Mouse (Mus musculus) cerebellum, adult 18-20 months (tissue): Measurements from ENCODE around the gene 4933427I04Rik.

ENCODE experiments used
- DNase-seq, 2 experiments: peaks; one replicate each; pipeline ENCODE4 v3.0.0; 2021

4933427I04Rik gene

DNA sequence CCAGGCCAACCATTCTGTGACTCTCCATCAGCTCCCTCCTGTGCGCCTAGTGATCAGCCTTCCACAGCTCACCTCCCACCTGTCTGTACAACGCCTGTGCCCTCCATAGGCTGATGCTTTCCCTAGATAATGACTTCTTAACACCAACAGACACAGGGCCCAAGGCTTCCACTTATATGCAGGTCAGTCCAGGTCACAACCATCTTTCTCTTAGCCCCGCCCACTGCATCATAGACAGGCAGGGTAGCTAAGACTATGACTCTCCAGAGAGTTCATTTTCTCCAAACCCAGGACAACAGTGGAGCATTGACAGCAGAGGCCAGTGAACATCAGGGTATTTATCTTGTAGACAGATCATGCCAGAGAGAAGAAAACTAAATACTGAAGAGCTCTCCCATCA, at the start of gene 4933427I04Rik:
Gene 4933427I04Rik, plus strand, starts transcription at position 301 of the 400 bp plus-strand sequence.
- no peak for DNase-seq

GRCm38 (mm10) chr4:123810475-123811295, 48.8 kb upstream of the 4933427I04Rik start:
- no peak for DNase-seq

DNA sequence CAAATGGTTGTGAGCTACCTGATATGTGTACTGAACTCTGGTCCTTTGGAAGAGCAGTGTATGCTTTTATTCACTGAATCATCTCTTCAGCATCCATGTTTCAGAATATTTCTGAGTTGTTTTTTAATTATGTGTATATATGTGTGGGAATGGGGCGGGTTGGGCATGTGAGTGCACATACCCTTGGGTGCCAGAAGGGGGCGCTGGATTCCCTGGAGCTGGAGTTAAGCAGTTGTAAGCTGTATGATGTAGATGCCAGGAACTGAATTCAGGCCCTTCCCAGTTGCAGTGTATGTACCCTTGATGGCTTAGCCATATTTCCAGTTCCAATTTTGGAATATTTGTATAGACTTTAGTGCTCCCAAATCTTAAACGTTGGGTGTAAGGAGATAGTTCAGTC, 47.0 kb upstream of the 4933427I04Rik start:
- DNase-seq: no peak

DNA sequence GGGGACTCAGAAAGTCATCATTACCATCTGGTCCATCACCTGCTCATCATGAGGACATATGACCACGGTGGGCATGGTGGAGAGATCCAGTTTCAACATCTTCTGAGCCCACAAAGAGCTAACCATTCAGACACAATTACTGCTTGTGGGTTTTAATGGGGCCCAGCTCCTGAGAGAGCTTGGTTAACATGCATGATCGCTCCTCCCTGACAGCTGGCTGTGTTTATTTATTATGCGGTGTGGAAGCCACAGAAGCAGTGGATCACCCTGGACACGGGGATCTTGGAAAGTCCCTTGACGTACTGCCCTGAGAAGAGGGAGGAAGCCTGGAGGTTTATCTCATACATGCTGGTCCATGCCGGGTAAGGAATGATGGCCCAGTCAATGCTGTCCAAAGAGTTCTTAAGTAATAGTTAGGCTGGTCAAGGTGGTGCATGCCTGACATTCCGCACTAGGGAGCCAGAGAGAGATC, 45.4 kb upstream of the 4933427I04Rik start:
- no peak for DNase-seq

DNA sequence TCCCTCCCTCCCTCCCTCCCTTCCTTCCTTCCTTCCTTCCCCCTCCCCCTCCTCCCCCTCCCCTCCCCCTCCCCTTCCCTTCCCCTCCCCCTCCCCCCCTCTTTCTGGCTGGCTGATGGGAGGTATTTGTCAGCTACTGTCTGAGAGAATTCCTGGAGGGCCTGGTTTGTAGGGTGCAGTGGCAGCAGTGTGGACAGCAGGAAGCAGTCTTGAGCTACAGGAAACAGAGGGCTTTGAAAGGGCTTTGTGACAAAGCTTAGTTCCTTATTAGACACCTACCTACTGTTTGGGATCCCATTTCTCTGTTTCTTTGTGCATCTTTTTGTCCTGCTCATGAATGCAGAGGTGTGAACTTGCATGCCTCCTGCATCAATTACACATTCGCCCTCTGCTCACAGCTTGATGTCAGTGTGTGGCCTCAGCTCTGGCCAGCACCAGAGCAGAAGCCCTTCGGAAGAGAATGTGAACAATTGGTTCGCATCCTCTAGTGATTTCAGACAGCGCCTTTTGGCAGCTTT, 40.3 kb upstream of the 4933427I04Rik start:
- no peak for DNase-seq

DNA sequence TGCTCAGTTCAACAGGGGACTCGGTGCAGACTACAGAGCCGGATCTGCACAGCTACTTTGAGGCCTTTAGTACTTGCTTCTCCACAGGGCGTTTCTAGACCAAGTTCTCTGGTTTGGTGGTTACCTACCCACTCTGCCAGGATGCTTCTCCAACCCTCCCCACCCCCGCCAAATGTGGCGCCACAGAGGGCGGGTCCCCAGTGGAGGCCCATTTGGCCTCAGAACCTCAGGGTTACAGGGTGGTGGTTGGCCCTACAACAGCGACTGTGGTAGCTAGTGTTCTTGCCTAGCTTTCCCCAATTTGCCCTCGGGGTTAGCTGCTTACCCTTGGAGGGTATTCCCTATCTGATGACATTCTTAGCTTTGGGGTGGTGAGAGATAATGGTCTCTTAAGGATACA, 17.4 kb upstream of the 4933427I04Rik start:
- no peak for DNase-seq

DNA sequence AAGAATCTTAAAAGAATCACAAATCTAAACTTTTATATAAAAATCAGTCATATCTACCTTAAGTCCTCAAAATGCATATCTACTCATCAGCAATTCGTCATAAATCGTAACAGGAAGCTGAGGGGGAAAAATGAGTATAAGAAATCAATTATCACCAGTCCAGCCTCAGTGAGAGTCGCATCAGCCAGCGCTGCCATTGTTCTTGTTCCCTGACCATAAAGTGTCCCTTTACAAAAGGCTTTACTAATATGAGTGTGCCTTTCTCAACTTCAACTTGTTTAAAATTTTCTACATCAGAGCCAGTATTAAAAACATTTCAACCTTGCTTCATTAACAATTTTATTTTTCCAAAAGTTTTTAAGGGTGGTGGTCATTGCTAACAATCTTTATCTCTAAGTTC, 2.6 kb upstream of the 4933427I04Rik start:
- DNase-seq: no peak

DNA sequence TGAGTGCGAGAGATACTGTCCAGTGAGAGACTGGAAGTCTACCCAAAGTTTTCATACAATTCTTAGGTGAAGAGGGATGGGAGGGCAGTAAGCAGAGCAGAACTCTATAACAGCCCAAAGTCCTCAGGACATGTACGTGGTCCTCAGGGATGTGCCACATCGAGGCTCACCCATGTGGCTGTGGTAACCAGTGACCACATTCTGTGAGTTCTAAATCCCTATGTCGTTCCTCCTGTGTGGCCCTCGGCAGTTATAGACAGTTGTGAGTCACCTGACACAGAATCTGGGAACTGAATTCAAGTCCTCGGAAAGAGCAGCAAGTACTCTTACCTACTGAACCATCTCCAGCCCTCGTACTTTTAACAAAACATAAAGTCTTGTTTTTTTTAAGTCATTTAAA, 1.4 kb upstream of the 4933427I04Rik start:
- DNase-seq: no peak

DNA sequence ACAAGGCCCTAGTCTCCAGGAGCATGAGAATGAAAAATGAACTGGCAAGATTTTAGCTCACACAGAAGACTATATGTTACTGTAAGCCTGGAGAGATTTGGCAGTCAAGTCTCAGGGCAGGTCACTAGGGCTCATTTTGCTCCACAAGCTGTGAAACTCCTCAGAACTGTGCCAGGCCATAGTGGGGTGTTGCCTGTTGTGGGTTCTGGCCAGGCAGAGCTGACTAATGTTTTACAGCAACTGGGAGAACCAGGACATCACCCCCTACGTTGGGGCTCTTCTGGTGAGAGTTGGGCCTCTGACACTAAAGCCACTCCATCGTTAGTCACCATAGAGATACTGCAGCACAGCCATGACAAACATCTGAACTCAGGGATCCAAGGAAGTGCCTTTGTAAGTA, 324 bp downstream of the 4933427I04Rik start:
- DNase-seq: no peak

- no peak for DNase-seq
Measured at GRCm38 (mm10) chr4:123860621-123861020, 1.1 kb downstream of the 4933427I04Rik start.

- no peak for DNase-seq
Measured at GRCm38 (mm10) chr4:123893726-123894125, 34.2 kb downstream of the 4933427I04Rik start.

GRCm38 (mm10) chr4:123894295-123894694, 34.8 kb downstream of the 4933427I04Rik start:
- DNase-seq: no peak

GRCm38 (mm10) chr4:123898696-123899095, 39.2 kb downstream of the 4933427I04Rik start:
- peak; percentile 57 to 66 for DNase-seq

DNA sequence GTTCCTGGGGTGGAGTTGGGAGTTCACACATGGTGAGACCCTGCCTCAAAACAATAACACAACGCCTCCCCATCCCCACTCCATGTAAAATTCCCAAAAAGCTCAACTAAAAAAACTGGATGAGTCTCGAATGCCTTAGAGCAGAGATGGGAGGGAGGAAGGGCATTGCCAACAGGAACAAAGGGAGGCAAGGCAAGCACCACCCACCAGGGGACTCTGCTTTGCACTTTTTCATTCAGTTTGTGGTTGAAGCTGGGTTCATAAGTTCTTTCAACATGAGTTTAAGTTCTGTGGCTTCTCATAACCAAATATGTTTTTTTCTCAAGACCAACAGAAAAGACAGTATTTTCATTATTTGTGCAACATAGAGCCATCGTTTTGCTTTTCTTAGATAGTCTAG, 44.0 kb downstream of the 4933427I04Rik start:
- DNase-seq: no peak

DNA sequence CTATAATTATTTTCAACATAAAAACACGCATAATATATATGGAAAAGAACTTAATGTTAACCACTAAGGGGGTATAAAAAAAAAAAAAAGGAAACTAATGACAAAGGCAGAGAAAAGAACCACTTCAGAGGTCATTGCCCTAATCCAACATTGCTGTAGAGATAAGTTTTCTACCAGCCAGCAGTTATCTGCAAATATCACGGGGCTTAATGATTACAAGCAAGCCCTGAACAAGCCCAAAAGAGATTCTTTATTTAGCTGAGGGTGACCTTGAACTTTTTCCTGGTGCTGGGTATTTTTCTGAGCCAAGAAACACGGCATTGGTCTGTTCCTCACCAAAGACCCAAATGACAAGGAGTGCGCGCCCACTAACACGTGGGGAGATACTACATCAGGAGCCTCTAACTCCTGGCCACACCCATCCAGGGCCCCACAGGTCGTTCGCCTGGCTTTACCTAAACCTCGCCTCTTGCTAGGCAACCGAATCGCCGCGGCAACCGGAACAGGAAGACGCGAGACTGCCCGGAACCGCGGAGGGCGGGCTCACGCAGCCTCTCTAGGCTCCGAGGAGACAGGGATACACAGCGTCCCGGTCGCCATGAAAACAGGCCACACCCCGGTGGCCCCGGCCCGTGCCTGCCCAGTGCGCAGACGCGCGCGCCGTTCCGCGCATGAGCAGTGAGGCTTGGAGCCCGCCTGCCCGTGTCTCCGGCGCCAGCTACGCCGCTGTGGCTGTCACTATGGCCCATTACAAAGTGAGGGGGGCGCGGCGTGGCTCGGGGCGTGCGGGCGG, 45.0 kb downstream of the 4933427I04Rik start, which contains the start of gene Mycbp:
Gene Mycbp, plus strand, starts transcription at position 500 of the 793 bp plus-strand sequence.
- peak; percentile 99 to 100 for DNase-seq

GRCm38 (mm10) chr4:123905126-123905668, 45.7 kb downstream of the 4933427I04Rik start:
- no peak for DNase-seq

- no peak for DNase-seq
Measured at GRCm38 (mm10) chr4:123911503-123911902, 52.0 kb downstream of the 4933427I04Rik start.

GRCm38 (mm10) chr4:123912431-123912830, 53.0 kb downstream of the 4933427I04Rik start:
- no peak for DNase-seq
